Comparison of ENCODE assay signal across 30 mouse cellular contexts in genomic region chr14:78057362-78057761, GRCm38 (mm10). TPM values are rescaled to one million over a fixed set of nuclear protein-coding genes. Genes with fewer than 3 reads are reported as not detected.
DNase-seq lines count a peak whose midpoint lies in the region; ATAC-seq lines count a peak whose summit lies in the region.
"Had no signal": no experiment of that assay in that cellular context is flagged by ENCODE, and none has a peak within 500 bp of the region (broad histone marks: within the 10 kb centered on the region; RNA-seq: fewer than 3 reads in every experiment).

No protein-coding gene starts in this region.

- no peaks in the 10 kb centered on the region for H3K9me3 ChIP-seq in hindbrain, embryonic 11.5 days (ENCODE audit: control insufficient read depth, low read length)
- H3K9me3 ChIP-seq in hindbrain, embryonic 12.5 days (replicated peaks) = no peaks in the 10 kb centered on the region
- no peaks in the 10 kb centered on the region for H3K9me3 ChIP-seq in lung, embryonic 15.5 days
- H3K9me3 ChIP-seq in neural tube, embryonic 11.5 days (ENCODE audit: control insufficient read depth, low read length) = no peaks in the 10 kb centered on the region
- H3K9me3 ChIP-seq: embryonic facial prominence, embryonic 13.5 days; embryonic facial prominence, embryonic 15.5 days; forebrain, embryonic 10.5 days; forebrain, embryonic 12.5 days had no signal

- no peak overlapping the region for H3K9ac ChIP-seq in hindbrain, embryonic 11.5 days (ENCODE audit: low read depth, low read length)
- H3K9ac ChIP-seq in hindbrain, embryonic 12.5 days = no peak overlapping the region
- H3K9ac ChIP-seq in lung, embryonic 15.5 days = no peak overlapping the region
- H3K9ac ChIP-seq in neural tube, embryonic 11.5 days (ENCODE audit: low read length) = no peak overlapping the region
- H3K9ac ChIP-seq: embryonic facial prominence, embryonic 13.5 days; embryonic facial prominence, embryonic 15.5 days; forebrain, embryonic 12.5 days had no signal

- no peak overlapping the region for H3K4me3 ChIP-seq in hindbrain, embryonic 11.5 days (ENCODE audit: low read depth, low read length)
- no peak overlapping the region for H3K4me3 ChIP-seq in hindbrain, embryonic 12.5 days
- no peak overlapping the region for H3K4me3 ChIP-seq in lung, embryonic 15.5 days
- H3K4me3 ChIP-seq in neural tube, embryonic 11.5 days (ENCODE audit: low read depth, low read length) = no peak overlapping the region
- H3K4me3 ChIP-seq: embryonic facial prominence, embryonic 13.5 days; embryonic facial prominence, embryonic 15.5 days; erythroblast, embryonic 14.5 days; forebrain, embryonic 10.5 days; forebrain, embryonic 12.5 days had no signal

- no peak overlapping the region for H3K27ac ChIP-seq in hindbrain, embryonic 11.5 days (ENCODE audit: low read depth, low read length)
- H3K27ac ChIP-seq in hindbrain, embryonic 12.5 days = no peak overlapping the region
- H3K27ac ChIP-seq in lung, embryonic 15.5 days = no peak overlapping the region
- H3K27ac ChIP-seq in neural tube, embryonic 11.5 days (ENCODE audit: low read depth, low read length) = no peak overlapping the region
- H3K27ac ChIP-seq: embryonic facial prominence, embryonic 13.5 days; embryonic facial prominence, embryonic 15.5 days; forebrain, embryonic 10.5 days; forebrain, embryonic 12.5 days had no signal

- ATAC-seq in hindbrain, embryonic 11.5 days (ENCODE audit: low FRiP score) = peak; percentile 56; the same call in 1 of the 2 replicates
- ATAC-seq in hindbrain, embryonic 12.5 days (ENCODE audit: low FRiP score) = no peak
- peak; percentile 52; the same call in 1 of the 2 replicates for ATAC-seq in lung, embryonic 15.5 days (ENCODE audit: borderline replicate concordance, extremely low read depth, low FRiP score, low TSS enrichment)
- ATAC-seq in neural tube, embryonic 11.5 days (ENCODE audit: insufficient read depth, low FRiP score, low TSS enrichment) = no peak
- ATAC-seq: activated CD4-positive, CD25-positive, alpha-beta regulatory T cell, adult 4 months; forebrain, embryonic 14.5 days; forebrain, embryonic 16.5 days; Patski had no signal

- no peaks in the 10 kb centered on the region for H3K4me1 ChIP-seq in hindbrain, embryonic 11.5 days (replicated peaks; ENCODE audit: control insufficient read depth, insufficient read depth, low read length)
- H3K4me1 ChIP-seq in hindbrain, embryonic 12.5 days = peaks cover 4% of the 10 kb centered on the region; the same call in 1 of the 2 replicates
- H3K4me1 ChIP-seq in lung, embryonic 15.5 days = no peaks in the 10 kb centered on the region
- H3K4me1 ChIP-seq in neural tube, embryonic 11.5 days (ENCODE audit: control insufficient read depth, insufficient read depth, low read length) = no peaks in the 10 kb centered on the region
- H3K4me1 ChIP-seq: embryonic facial prominence, embryonic 15.5 days; forebrain, embryonic 10.5 days; forebrain, embryonic 12.5 days had no signal

- peak; percentile 3 for DNase-seq in hindbrain, embryonic 11.5 days (ENCODE audit: low spot score)
- DNase-seq in lung, postnatal 36 days = no peak
- peak; percentile 33 for DNase-seq in neural tube, embryonic 11.5 days (ENCODE audit: low spot score)
- no peak for DNase-seq in neural tube, embryonic 10.5 days (ENCODE audit: extremely low spot score, low spot score)
- peak; percentile 27 for DNase-seq in mesoderm, embryonic 11.5 days (ENCODE audit: low read depth, low spot score)
- no peak for DNase-seq in cerebellum, postnatal 14 days
- DNase-seq: adrenal gland, adult 8-10 months; adrenal gland, postnatal 14 days; adrenal gland, postnatal 36 days; cerebellum, adult 11-12 months; cerebellum, adult 2 months; cerebellum, adult 9-10 months; cerebellum, postnatal 10 days; cerebellum, postnatal 36 days; embryo, embryonic 11 days had no signal

- no peaks in the 10 kb centered on the region for H3K36me3 ChIP-seq in hindbrain, embryonic 11.5 days (ENCODE audit: control insufficient read depth, insufficient read depth, low read length)
- H3K36me3 ChIP-seq in hindbrain, embryonic 12.5 days = no peaks in the 10 kb centered on the region
- no peaks in the 10 kb centered on the region for H3K36me3 ChIP-seq in lung, embryonic 15.5 days
- H3K36me3 ChIP-seq in neural tube, embryonic 11.5 days (ENCODE audit: control insufficient read depth, insufficient read depth, low read length) = no peaks in the 10 kb centered on the region
- H3K36me3 ChIP-seq: embryonic facial prominence, embryonic 13.5 days; embryonic facial prominence, embryonic 15.5 days; forebrain, embryonic 10.5 days; forebrain, embryonic 12.5 days; G1E had no signal

- H3K4me2 ChIP-seq in hindbrain, embryonic 11.5 days (replicated peaks; ENCODE audit: low read depth, low read length) = no peak overlapping the region
- H3K4me2 ChIP-seq in hindbrain, embryonic 12.5 days (replicated peaks) = no peak overlapping the region
- no peak overlapping the region for H3K4me2 ChIP-seq in lung, embryonic 15.5 days
- no peak overlapping the region for H3K4me2 ChIP-seq in neural tube, embryonic 11.5 days (ENCODE audit: low read depth)
- H3K4me2 ChIP-seq: embryonic facial prominence, embryonic 13.5 days; embryonic facial prominence, embryonic 15.5 days; forebrain, embryonic 12.5 days had no signal

- 68% methylated on average over 7 of the region's 7 CpGs for WGBS in hindbrain, embryonic 11.5 days
- WGBS in hindbrain, embryonic 12.5 days = 79% methylated on average over 7 of the region's 7 CpGs
- WGBS in lung, embryonic 15.5 days = 48% methylated on average over 7 of the region's 7 CpGs
- 76% methylated on average over 7 of the region's 7 CpGs for WGBS in neural tube, embryonic 11.5 days

- no peaks in the 10 kb centered on the region for H3K27me3 ChIP-seq in hindbrain, embryonic 11.5 days (ENCODE audit: control insufficient read depth, insufficient read depth, low read length)
- H3K27me3 ChIP-seq in hindbrain, embryonic 12.5 days = no peaks in the 10 kb centered on the region
- H3K27me3 ChIP-seq in lung, embryonic 15.5 days = no peaks in the 10 kb centered on the region
- H3K27me3 ChIP-seq in neural tube, embryonic 11.5 days (ENCODE audit: control insufficient read depth, insufficient read depth, low read length) = no peaks in the 10 kb centered on the region
- H3K27me3 ChIP-seq: CH12.LX; embryonic facial prominence, embryonic 13.5 days; embryonic facial prominence, embryonic 15.5 days; forebrain, embryonic 12.5 days had no signal

RNA-seq across cellular contexts. Expression of gene Fam216b, which starts 31.4 kb away (rescaled TPM):
- not detected in 2 replicates for polyA plus RNA-seq in hindbrain, embryonic 11.5 days (2014; fragmentation: Nextera tagmentation; extraction: Ambion mirVana)
- polyA plus RNA-seq in hindbrain, embryonic 12.5 days (2016; fragmentation: Nextera tagmentation; extraction: Ambion mirVana) = 0.16 TPM in 1 of 2 replicates, not detected in the other
- polyA plus RNA-seq in lung, embryonic 15.5 days (2015; fragmentation: Nextera tagmentation; extraction: Ambion mirVana) = 0.36 and 0.46 TPM in 2 replicates
- polyA plus RNA-seq in neural tube, embryonic 11.5 days (2014; fragmentation: Nextera tagmentation; extraction: Ambion mirVana) = not detected in 2 replicates
- polyA plus RNA-seq: activated CD4-positive, CD25-positive, alpha-beta regulatory T cell, adult 4 months; C2C12; embryonic facial prominence, embryonic 11.5 days; embryonic facial prominence, embryonic 13.5 days; erythroblast, embryonic 14.5 days; forebrain, embryonic 10.5 days; forebrain, embryonic 12.5 days; G1E; Patski had no signal

Comparison
In these comparisons a context has a peak if more than half of its experiments do, and no peak if none do; other contexts are left out.
1. ATAC-seq: peak in hindbrain, embryonic 11.5 days (single experiment) and lung, embryonic 15.5 days (single experiment); none in hindbrain, embryonic 12.5 days (single experiment) and neural tube, embryonic 11.5 days (single experiment).
2. DNase-seq: peak in hindbrain, embryonic 11.5 days (single experiment), neural tube, embryonic 11.5 days (single experiment) and mesoderm, embryonic 11.5 days (single experiment); none in lung, postnatal 36 days (single experiment), neural tube, embryonic 10.5 days (single experiment) and cerebellum, postnatal 14 days (0 of 2).